Mouse (Mus musculus): ENCODE measurements at regions not wholly inside any gene's neighbourhood (a gene's known extent, or its start where the extent isn't known, plus 50 kb on each side); places are given as distances from the start of the nearest gene placed in this dataset.

- no peaks in the 10 kb centered on the region for H3K36me3 ChIP-seq (ENCODE audit: control insufficient read depth, insufficient read depth)
- H3K79me2 ChIP-seq (ENCODE audit: control insufficient read depth, insufficient read depth) = no peaks in the 10 kb centered on the region
- no peak overlapping the region for H3K4me2 ChIP-seq (ENCODE audit: low read depth)
- H3K27me3 ChIP-seq (ENCODE audit: control insufficient read depth, insufficient read depth, insufficient read length) = no peaks in the 10 kb centered on the region
- TF ChIP-seq E2F4 (IDR thresholded peaks at IDR 0.05; ENCODE audit: insufficient read depth) (no peak), TCF12 (IDR thresholded peaks at IDR 0.05; ENCODE audit: insufficient read depth, poor library complexity, severe bottlenecking) (no peak), USF1 (IDR thresholded peaks at IDR 0.05; ENCODE audit: low read depth) (no peak), REST (IDR thresholded peaks at IDR 0.05; ENCODE audit: insufficient read depth, insufficient read length) (no peak), MAX (IDR thresholded peaks at IDR 0.05; ENCODE audit: low read depth) (no peak), MYOG (IDR thresholded peaks at IDR 0.05; ENCODE audit: control insufficient read depth in 1 of 3, insufficient read depth in 1 of 3, insufficient read length in 2 of 3, low read depth in 2 of 3) (no peak), CEBPB (IDR thresholded peaks at IDR 0.05; ENCODE audit: insufficient read depth, poor library complexity, severe bottlenecking) (no peak), POLR2AphosphoS2 (IDR thresholded peaks at IDR 0.05; ENCODE audit: insufficient read length, low read depth) (no peak), POLR2A (IDR thresholded peaks at IDR 0.05; ENCODE audit: insufficient read length, low read depth) (no peak), MYOD1 (IDR thresholded peaks at IDR 0.05; ENCODE audit: control insufficient read depth in 1 of 3, insufficient read length in 2 of 3, low read depth in 2 of 3) (no peak), TCF3 (IDR thresholded peaks at IDR 0.05; ENCODE audit: insufficient read length, low read depth) (no peak), SRF (IDR thresholded peaks at IDR 0.05; ENCODE audit: control insufficient read depth, insufficient read length, low read depth) (no peak)
- H3K4me3 ChIP-seq = no peak overlapping the region
- no peak overlapping the region for H3ac ChIP-seq (ENCODE audit: control insufficient read depth, insufficient read length)
Observed at GRCm38 (mm10) chr3:4796909-4797566, 953.6 kb upstream of the Gm8797 start.

DNA sequence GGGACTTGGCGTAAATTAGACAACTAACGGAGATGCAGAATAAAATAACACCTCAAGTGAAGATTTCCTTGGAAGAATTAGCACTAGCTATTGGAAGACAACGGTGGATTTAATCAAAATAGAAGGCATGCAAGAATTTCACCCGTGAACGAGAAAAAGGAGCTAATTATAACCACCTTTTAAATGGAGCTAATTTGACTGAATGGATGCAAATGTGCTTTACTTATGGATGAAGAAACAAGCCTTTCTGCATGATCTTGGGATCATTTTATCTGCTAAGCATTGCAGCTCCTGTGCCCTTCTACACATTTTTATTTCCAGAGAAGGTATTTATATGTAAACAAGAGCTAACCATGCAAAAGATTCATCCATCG lies 953.1 kb upstream of the Gm8797 start:
- Histone ChIP-seq H3K4me2 (ENCODE audit: low read depth) (no peak overlapping the region), H3K36me3 (ENCODE audit: control insufficient read depth, insufficient read depth) (no peaks in the 10 kb centered on the region), H3K27me3 (ENCODE audit: control insufficient read depth, insufficient read depth, insufficient read length) (no peaks in the 10 kb centered on the region), H3K79me2 (ENCODE audit: control insufficient read depth, insufficient read depth) (no peaks in the 10 kb centered on the region), H3K4me3 (no peak overlapping the region), H3ac (ENCODE audit: control insufficient read depth, insufficient read length) (no peak overlapping the region)
- TF ChIP-seq MAX (IDR thresholded peaks at IDR 0.05; ENCODE audit: low read depth) (no peak), E2F4 (IDR thresholded peaks at IDR 0.05; ENCODE audit: insufficient read depth) (no peak), MYOG (IDR thresholded peaks at IDR 0.05; ENCODE audit: control insufficient read depth in 1 of 3, insufficient read depth in 1 of 3, insufficient read length in 2 of 3, low read depth in 2 of 3) (no peak), REST (IDR thresholded peaks at IDR 0.05; ENCODE audit: insufficient read depth, insufficient read length) (no peak), POLR2A (IDR thresholded peaks at IDR 0.05; ENCODE audit: insufficient read length, low read depth) (no peak), MYOD1 (IDR thresholded peaks at IDR 0.05; ENCODE audit: control insufficient read depth in 1 of 3, insufficient read length in 2 of 3, low read depth in 2 of 3) (no peak), SRF (IDR thresholded peaks at IDR 0.05; ENCODE audit: control insufficient read depth, insufficient read length, low read depth) (no peak), TCF3 (IDR thresholded peaks at IDR 0.05; ENCODE audit: insufficient read length, low read depth) (no peak), TCF12 (IDR thresholded peaks at IDR 0.05; ENCODE audit: insufficient read depth, poor library complexity, severe bottlenecking) (no peak), USF1 (IDR thresholded peaks at IDR 0.05; ENCODE audit: low read depth) (no peak)

DNA sequence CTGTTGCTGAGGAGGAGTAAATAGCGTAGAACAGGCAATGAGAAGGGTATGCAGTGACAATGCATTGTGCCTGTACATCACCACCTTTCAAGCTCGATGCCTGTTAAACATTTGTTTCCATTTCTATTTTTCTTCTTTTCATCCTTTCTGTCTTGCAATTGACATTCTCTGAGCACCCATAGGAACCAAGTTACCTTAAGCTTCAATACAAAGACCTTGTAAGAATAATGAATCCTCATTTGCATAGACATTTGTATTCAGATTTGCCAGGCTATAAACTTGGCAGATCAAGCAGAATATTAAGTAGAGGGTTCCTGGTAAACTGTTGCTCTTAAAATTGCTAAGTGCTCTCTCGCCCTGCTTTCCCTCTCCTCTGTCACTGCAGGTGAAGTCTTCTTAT lies 952.2 kb upstream of the Gm8797 start:
- Histone ChIP-seq H3ac (ENCODE audit: control insufficient read depth, insufficient read length) (no peak overlapping the region), H3K27me3 (ENCODE audit: control insufficient read depth, insufficient read depth, insufficient read length) (no peaks in the 10 kb centered on the region), H3K4me2 (ENCODE audit: low read depth) (no peak overlapping the region), H3K36me3 (ENCODE audit: control insufficient read depth, insufficient read depth) (no peaks in the 10 kb centered on the region), H3K4me3 (no peak overlapping the region), H3K79me2 (ENCODE audit: control insufficient read depth, insufficient read depth) (no peaks in the 10 kb centered on the region)
- no peak for TF ChIP-seq SRF (IDR thresholded peaks at IDR 0.05; ENCODE audit: control insufficient read depth, insufficient read length, low read depth)
- no peak for TF ChIP-seq E2F4 (IDR thresholded peaks at IDR 0.05; ENCODE audit: insufficient read depth)
- no peak for TF ChIP-seq MAX (IDR thresholded peaks at IDR 0.05; ENCODE audit: low read depth)
- TF ChIP-seq CEBPB (IDR thresholded peaks at IDR 0.05; ENCODE audit: insufficient read depth, poor library complexity, severe bottlenecking) = no peak
- no peak for TF ChIP-seq POLR2AphosphoS2 (IDR thresholded peaks at IDR 0.05; ENCODE audit: insufficient read length, low read depth)
- TF ChIP-seq REST (IDR thresholded peaks at IDR 0.05; ENCODE audit: insufficient read depth, insufficient read length) = no peak
- no peak for TF ChIP-seq MYOD1 (IDR thresholded peaks at IDR 0.05; ENCODE audit: control insufficient read depth in 1 of 3, insufficient read length in 2 of 3, low read depth in 2 of 3)
- no peak for TF ChIP-seq MYOG (IDR thresholded peaks at IDR 0.05; ENCODE audit: control insufficient read depth in 1 of 3, insufficient read depth in 1 of 3, insufficient read length in 2 of 3, low read depth in 2 of 3)
- no peak for TF ChIP-seq POLR2A (IDR thresholded peaks at IDR 0.05; ENCODE audit: insufficient read length, low read depth)

- Histone ChIP-seq H3ac (ENCODE audit: control insufficient read depth, insufficient read length) (no peak overlapping the region), H3K4me3 (no peak overlapping the region), H3K27me3 (ENCODE audit: control insufficient read depth, insufficient read depth, insufficient read length) (no peaks in the 10 kb centered on the region), H3K4me2 (ENCODE audit: low read depth) (no peak overlapping the region), H3K36me3 (ENCODE audit: control insufficient read depth, insufficient read depth) (no peaks in the 10 kb centered on the region), H3K79me2 (ENCODE audit: control insufficient read depth, insufficient read depth) (no peaks in the 10 kb centered on the region)
- TF ChIP-seq SRF (IDR thresholded peaks at IDR 0.05; ENCODE audit: control insufficient read depth, insufficient read length, low read depth) (no peak), MYOG (IDR thresholded peaks at IDR 0.05; ENCODE audit: control insufficient read depth in 1 of 3, insufficient read depth in 1 of 3, insufficient read length in 2 of 3, low read depth in 2 of 3) (no peak), TCF3 (IDR thresholded peaks at IDR 0.05; ENCODE audit: insufficient read length, low read depth) (no peak), E2F4 (IDR thresholded peaks at IDR 0.05; ENCODE audit: insufficient read depth) (no peak), CEBPB (IDR thresholded peaks at IDR 0.05; ENCODE audit: insufficient read depth, poor library complexity, severe bottlenecking) (no peak), USF1 (IDR thresholded peaks at IDR 0.05; ENCODE audit: low read depth) (no peak), MAX (IDR thresholded peaks at IDR 0.05; ENCODE audit: low read depth) (no peak), TCF12 (IDR thresholded peaks at IDR 0.05; ENCODE audit: insufficient read depth, poor library complexity, severe bottlenecking) (no peak), MYOD1 (IDR thresholded peaks at IDR 0.05; ENCODE audit: control insufficient read depth in 1 of 3, insufficient read length in 2 of 3, low read depth in 2 of 3) (no peak), POLR2AphosphoS2 (IDR thresholded peaks at IDR 0.05; ENCODE audit: insufficient read length, low read depth) (no peak), REST (IDR thresholded peaks at IDR 0.05; ENCODE audit: insufficient read depth, insufficient read length) (no peak), POLR2A (IDR thresholded peaks at IDR 0.05; ENCODE audit: insufficient read length, low read depth) (no peak)
Observed at GRCm38 (mm10) chr3:4834459-4834858, 916.1 kb upstream of the Gm8797 start.

All from myocyte (in vitro differentiated cells).